Mouse (Mus musculus): Measurements from ENCODE around the gene Med27.
"Not testable (repeated sequence)": the region's sequence is repeated elsewhere in the genome, so short reads cannot be mapped to it uniquely, and the experiment has no call there.

Med27 gene

GRCm38 (mm10) chr2:29523918-29524811 is 177.5 kb downstream of the Med27 start:
- no peak for DNase-seq (ENCODE audit: low spot score)

- no peak for DNase-seq (ENCODE audit: low spot score)
Measured at GRCm38 (mm10) chr2:29525273-29525805, 178.7 kb downstream of the Med27 start.

- no peak for DNase-seq (ENCODE audit: low spot score)
Measured at GRCm38 (mm10) chr2:29526266-29526665, 179.6 kb downstream of the Med27 start.

GRCm38 (mm10) chr2:29527480-29527879 is 180.9 kb downstream of the Med27 start:
- not testable (repeated sequence) for DNase-seq (ENCODE audit: low spot score)

GRCm38 (mm10) chr2:29528811-29529210 is 182.2 kb downstream of the Med27 start:
- DNase-seq (ENCODE audit: low spot score) = no peak

GRCm38 (mm10) chr2:29529788-29530187 is 183.2 kb downstream of the Med27 start:
- not testable (repeated sequence) for DNase-seq (ENCODE audit: low spot score)

- DNase-seq (ENCODE audit: low spot score) = no peak
Measured at GRCm38 (mm10) chr2:29532173-29532572, 185.6 kb downstream of the Med27 start.

GRCm38 (mm10) chr2:29532921-29533320 is 186.3 kb downstream of the Med27 start:
- DNase-seq (ENCODE audit: low spot score) = no peak

GRCm38 (mm10) chr2:29535566-29536244 is 189.1 kb downstream of the Med27 start:
- DNase-seq (ENCODE audit: low spot score) = no peak

- no peak for DNase-seq (ENCODE audit: low spot score)
Measured at GRCm38 (mm10) chr2:29536481-29536880, 189.9 kb downstream of the Med27 start.

- no peak for DNase-seq (ENCODE audit: low spot score)
Measured at GRCm38 (mm10) chr2:29537334-29537733, 190.7 kb downstream of the Med27 start.

- no peak for DNase-seq (ENCODE audit: low spot score)
Measured at GRCm38 (mm10) chr2:29542039-29542438, 195.4 kb downstream of the Med27 start.

GRCm38 (mm10) chr2:29546571-29546970 is 200.0 kb downstream of the Med27 start:
- no peak for DNase-seq (ENCODE audit: low spot score)

GRCm38 (mm10) chr2:29551816-29552585 is 205.4 kb downstream of the Med27 start:
- DNase-seq (ENCODE audit: low spot score) = no peak

- peak; percentile 8 for DNase-seq (ENCODE audit: low spot score)
Measured at GRCm38 (mm10) chr2:29553945-29554634, 207.5 kb downstream of the Med27 start.

GRCm38 (mm10) chr2:29558561-29558960 is 211.9 kb downstream of the Med27 start:
- DNase-seq (ENCODE audit: low spot score) = no peak

- no peak for DNase-seq (ENCODE audit: low spot score)
Measured at GRCm38 (mm10) chr2:29559955-29560354, 213.3 kb downstream of the Med27 start.

- DNase-seq (ENCODE audit: low spot score) = no peak
Measured at GRCm38 (mm10) chr2:29561468-29561867, 214.8 kb downstream of the Med27 start.

GRCm38 (mm10) chr2:29563986-29564385 is 217.4 kb downstream of the Med27 start:
- DNase-seq (ENCODE audit: low spot score) = no peak

GRCm38 (mm10) chr2:29565570-29566433 is 219.2 kb downstream of the Med27 start:
- no peak for DNase-seq (ENCODE audit: low spot score)

All from spleen, adult 12 weeks (tissue).